Mouse (Mus musculus) hindbrain, embryonic 15.5 days (tissue): ENCODE results near the gene Otop2. TPM values are rescaled to one million over a fixed set of nuclear protein-coding genes. Genes with fewer than 3 reads are reported as not detected.

ENCODE experiments used
- ATAC-seq: fragments of 200-750 bp; cut with Nextera tagmentation; 2 replicates; pipeline ENCODE4 v1.8.0; 2017; ENCODE audit warnings: low read depth, moderate number of reproducible peaks, moderate TSS enrichment; ENCODE audit not compliant: low FRiP score
- H3K27ac ChIP-seq: fragments of 300-500 bp; sonication (generic); replicated peaks from 2 replicates; pipeline ENCODE4 v1.5.1; 2015; ENCODE audit warnings: mild to moderate bottlenecking, inconsistent platforms
- H3K27me3 ChIP-seq: fragments of 300-500 bp; sonication (generic); 2 replicates; pipeline ENCODE4 v1.6.1; 2015; ENCODE audit warnings: control low read depth, inconsistent platforms
- H3K36me3 ChIP-seq: fragments of 300-500 bp; sonication (generic); 2 replicates; pipeline ENCODE4 v1.6.1; 2015; ENCODE audit warnings: control low read depth, inconsistent platforms
- H3K4me1 ChIP-seq: fragments of 300-500 bp; sonication (generic); replicated peaks from 2 replicates; pipeline ENCODE4 v1.6.1; 2015; ENCODE audit warnings: control low read depth, inconsistent platforms
- H3K4me2 ChIP-seq: fragments of 300-500 bp; sonication (generic); 2 replicates; pipeline ENCODE4 v1.6.1; 2015; ENCODE audit warnings: moderate library complexity, mild to moderate bottlenecking, inconsistent platforms
- H3K4me3 ChIP-seq: fragments of 300-500 bp; sonication (generic); 2 replicates; pipeline ENCODE4 v1.5.1; 2015; ENCODE audit warnings: mild to moderate bottlenecking, inconsistent platforms
- H3K9ac ChIP-seq: fragments of 300-500 bp; sonication (generic); 2 replicates; pipeline ENCODE4 v1.6.1; 2015; ENCODE audit warnings: inconsistent platforms
- H3K9me3 ChIP-seq: fragments of 300-500 bp; sonication (generic); 2 replicates; pipeline ENCODE4 v1.6.1; 2016; ENCODE audit warnings: control low read depth, inconsistent platforms
- WGBS: fragments of 180-500 bp; shearing (Covaris S2); methylation state at CpG from one replicate; pipeline ENCODE4 v1.1.7; 2015; 5-methylcytosine and 5-hydroxymethylcytosine counted together
- polyA plus RNA-seq: library from polyadenylated mRNA; unstranded; fragments of >200 nt; fragmentation: Nextera tagmentation; extraction: Ambion mirVana; gene quantifications from 2 replicates; pipeline ENCODE4 v1.2.1, GENCODE M21; 2015

The Otop2 gene
- polyA plus RNA-seq = 0.07 and 0.34 TPM in 2 replicates

DNA sequence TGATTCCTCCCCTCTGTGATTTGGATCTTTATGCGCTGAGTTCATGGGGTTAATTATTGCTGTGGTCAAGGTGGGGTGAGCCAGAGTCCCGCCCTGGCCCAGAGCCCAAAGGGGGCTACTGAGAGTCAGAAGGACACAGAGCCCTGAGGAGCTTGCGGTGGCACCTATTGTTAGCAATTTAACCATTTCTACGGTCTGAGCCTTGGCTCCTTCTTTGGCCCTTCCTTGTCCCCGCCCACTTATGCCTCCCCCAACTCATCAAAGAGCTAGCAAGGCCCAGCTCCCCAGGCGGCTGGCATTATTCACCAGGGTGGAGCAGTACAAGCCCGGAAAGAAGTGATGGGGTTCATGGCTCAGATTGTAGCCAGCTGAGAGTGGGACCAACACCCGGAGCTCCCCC lies at the start of gene Otop2:
Otop2 (plus strand) TSS at position 301 of the 400 bp plus-strand sequence.
- no peak for ATAC-seq
- Histone ChIP-seq H3K9ac (no peak within 1 kb of the TSS), H3K27me3 (no peaks in the 10 kb centered on the region), H3K4me3 (no peak within 1 kb of the TSS), H3K4me2 (no peak within 1 kb of the TSS), H3K36me3 (no peaks in the 10 kb centered on the region), H3K27ac (no peak within 1 kb of the TSS), H3K9me3 (no peaks in the 10 kb centered on the region), H3K4me1 (no peaks in the 10 kb centered on the region)
- 10% methylated on average over 8 of the region's 8 CpGs for WGBS

- Histone ChIP-seq H3K4me3 (peak overlapping the region; percentile 21), H3K27ac (no peak overlapping the region), H3K27me3 (peaks cover 75% of the 10 kb centered on the region), H3K9me3 (no peaks in the 10 kb centered on the region), H3K36me3 (no peaks in the 10 kb centered on the region), H3K4me2 (peak overlapping the region; percentile 43), H3K9ac (no peak overlapping the region), H3K4me1 (peaks cover 7% of the 10 kb centered on the region; the same call in 1 of the 2 replicates)
- WGBS = 15% methylated on average over 59 of the region's 59 CpGs
- peak; percentile 43; the same call in 1 of the 2 replicates for ATAC-seq
Measured at GRCm38 (mm10) chr11:115257775-115258510, 49.0 kb upstream of the Otop2 start.

GRCm38 (mm10) chr11:115259134-115259533 lies 47.8 kb upstream of the Otop2 start:
- no peaks in the 10 kb centered on the region for H3K9me3 ChIP-seq
- peaks cover 7% of the 10 kb centered on the region; the same call in 1 of the 2 replicates for H3K4me1 ChIP-seq
- no peak overlapping the region for H3K27ac ChIP-seq
- H3K4me3 ChIP-seq = no peak overlapping the region
- H3K4me2 ChIP-seq = no peak overlapping the region
- ATAC-seq = no peak
- H3K27me3 ChIP-seq = peaks cover 84% of the 10 kb centered on the region
- no peak overlapping the region for H3K9ac ChIP-seq
- 80% methylated on average over 4 of the region's 4 CpGs for WGBS
- no peaks in the 10 kb centered on the region for H3K36me3 ChIP-seq

- Histone ChIP-seq H3K4me2 (no peak overlapping the region), H3K9me3 (no peaks in the 10 kb centered on the region), H3K4me3 (no peak overlapping the region), H3K36me3 (no peaks in the 10 kb centered on the region), H3K9ac (no peak overlapping the region), H3K27me3 (peaks cover 96% of the 10 kb centered on the region), H3K4me1 (peaks cover 30% of the 10 kb centered on the region), H3K27ac (no peak overlapping the region)
- ATAC-seq = no peak
- WGBS = 76% methylated on average over 11 of the region's 11 CpGs
Measured at GRCm38 (mm10) chr11:115262954-115263353, 44.0 kb upstream of the Otop2 start.

DNA sequence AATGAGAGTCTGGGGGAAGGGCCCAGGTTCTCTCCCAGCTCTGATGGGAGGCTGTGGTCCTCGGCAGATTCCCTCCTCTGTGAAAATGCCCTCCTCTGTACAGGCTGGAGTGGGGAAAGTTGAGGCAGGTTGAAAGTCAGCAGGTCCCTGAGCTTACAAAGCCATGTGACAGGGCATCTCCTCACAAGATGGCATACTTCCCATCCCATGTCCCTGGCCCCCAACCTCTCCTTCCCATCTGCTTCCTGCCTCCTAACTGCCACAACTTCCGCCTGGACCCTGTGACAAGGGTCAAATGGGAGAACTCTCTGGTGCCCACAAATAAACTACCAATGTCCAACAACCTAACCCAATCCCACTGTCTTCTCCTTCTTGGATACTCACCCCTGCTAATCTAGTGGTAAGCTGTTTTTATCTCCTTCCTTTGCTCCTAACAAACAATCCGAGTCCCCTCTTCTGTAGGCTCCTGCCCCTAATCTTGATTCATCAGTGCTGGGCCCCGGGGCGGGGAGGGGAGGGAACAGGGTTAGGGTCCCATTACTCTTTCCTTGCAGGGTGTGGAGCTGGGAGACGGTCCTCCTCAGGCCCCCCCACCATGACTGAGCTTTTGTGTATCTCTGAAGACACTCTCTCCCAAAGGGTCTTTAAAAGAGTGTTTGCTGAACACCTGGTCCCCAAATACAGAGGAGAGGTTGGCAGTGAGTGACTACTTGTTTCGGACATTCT lies 42.7 kb upstream of the Otop2 start:
- Histone ChIP-seq H3K36me3 (peaks cover 7% of the 10 kb centered on the region; the same call in 1 of the 2 replicates), H3K9ac (no peak overlapping the region), H3K4me2 (no peak overlapping the region), H3K9me3 (no peaks in the 10 kb centered on the region), H3K4me1 (peaks cover 25% of the 10 kb centered on the region), H3K27me3 (peaks cover 96% of the 10 kb centered on the region), H3K4me3 (no peak overlapping the region), H3K27ac (no peak overlapping the region)
- WGBS = 76% methylated on average over 7 of the region's 7 CpGs
- ATAC-seq = no peak

GRCm38 (mm10) chr11:115264862-115265668 lies 41.9 kb upstream of the Otop2 start:
- H3K4me1 ChIP-seq = peaks cover 25% of the 10 kb centered on the region
- no peak overlapping the region for H3K27ac ChIP-seq
- no peak overlapping the region for H3K9ac ChIP-seq
- no peaks in the 10 kb centered on the region for H3K9me3 ChIP-seq
- no peak for ATAC-seq
- peak overlapping the region; percentile 46 for H3K4me2 ChIP-seq
- 8% methylated on average over 39 of the region's 39 CpGs for WGBS
- H3K4me3 ChIP-seq = peak overlapping the region; percentile 22
- peaks cover 93% of the 10 kb centered on the region for H3K27me3 ChIP-seq
- peaks cover 10% of the 10 kb centered on the region; the same call in 1 of the 2 replicates for H3K36me3 ChIP-seq

DNA sequence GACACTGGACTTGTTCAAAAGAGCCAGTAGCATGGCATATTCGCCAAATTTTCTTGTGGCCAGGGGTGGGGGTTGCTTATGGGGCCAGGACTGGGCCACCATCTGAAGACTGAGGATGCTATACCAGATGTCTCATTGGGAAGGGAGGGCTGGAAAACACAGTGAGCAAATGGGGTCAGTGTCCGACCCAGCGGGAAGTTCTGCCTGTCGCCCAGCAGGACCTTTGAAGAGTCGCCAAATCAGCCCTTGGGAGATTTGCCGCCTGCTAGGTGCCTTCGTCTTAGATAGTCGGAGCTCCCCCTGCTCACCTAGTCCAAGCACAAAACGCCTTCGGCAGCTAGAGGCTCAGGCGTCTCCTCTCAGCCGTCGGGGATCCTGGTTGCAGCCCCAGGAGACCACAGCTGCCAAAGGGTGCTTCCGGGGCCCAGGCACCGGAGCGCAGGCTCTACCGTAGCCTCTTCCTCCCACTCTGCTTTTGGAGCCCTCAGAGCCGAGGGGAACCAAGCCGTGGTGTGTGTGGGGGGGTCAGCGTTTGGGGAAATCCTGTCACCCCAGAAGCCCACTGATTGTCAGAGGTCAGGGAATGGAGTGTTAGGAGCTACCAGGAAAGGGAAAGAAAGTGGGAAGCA lies 41.1 kb upstream of the Otop2 start:
- ATAC-seq = no peak
- no peaks in the 10 kb centered on the region for H3K9me3 ChIP-seq
- H3K9ac ChIP-seq = no peak overlapping the region
- H3K4me2 ChIP-seq = peak overlapping the region; percentile 61
- peaks cover 10% of the 10 kb centered on the region; the same call in 1 of the 2 replicates for H3K36me3 ChIP-seq
- peaks cover 29% of the 10 kb centered on the region for H3K4me1 ChIP-seq
- peaks cover 85% of the 10 kb centered on the region for H3K27me3 ChIP-seq
- no peak overlapping the region for H3K27ac ChIP-seq
- no peak overlapping the region; the same call in 1 of the 2 replicates for H3K4me3 ChIP-seq
- 5% methylated on average over 20 of the region's 20 CpGs for WGBS

GRCm38 (mm10) chr11:115266400-115266778 lies 40.6 kb upstream of the Otop2 start:
- H3K9me3 ChIP-seq = no peaks in the 10 kb centered on the region
- H3K27me3 ChIP-seq = peaks cover 80% of the 10 kb centered on the region
- peak overlapping the region; percentile 61 for H3K4me2 ChIP-seq
- no peak for ATAC-seq
- peak overlapping the region; percentile 33 for H3K4me3 ChIP-seq
- 2% methylated on average over 22 of the region's 22 CpGs for WGBS
- H3K27ac ChIP-seq = no peak overlapping the region
- H3K9ac ChIP-seq = peak overlapping the region; percentile 21; the same call in 1 of the 2 replicates
- H3K36me3 ChIP-seq = peaks cover 10% of the 10 kb centered on the region; the same call in 1 of the 2 replicates
- H3K4me1 ChIP-seq = peaks cover 29% of the 10 kb centered on the region

- H3K4me1 ChIP-seq = peaks cover 29% of the 10 kb centered on the region
- H3K9ac ChIP-seq = peak within 1 kb of the TSS; percentile 21; the same call in 1 of the 2 replicates
- no peaks in the 10 kb centered on the region for H3K9me3 ChIP-seq
- no peak for ATAC-seq
- peaks cover 10% of the 10 kb centered on the region; the same call in 1 of the 2 replicates for H3K36me3 ChIP-seq
- 8% methylated on average over 33 of the region's 50 CpGs for WGBS
- H3K27ac ChIP-seq = no peak within 1 kb of the TSS
- H3K27me3 ChIP-seq = peaks cover 72% of the 10 kb centered on the region
- H3K4me3 ChIP-seq = peak within 1 kb of the TSS; percentile 33
- peak within 1 kb of the TSS; percentile 61 for H3K4me2 ChIP-seq
Measured at GRCm38 (mm10) chr11:115267061-115267883, 39.7 kb upstream of the Otop2 start, which contains the start of gene Grin2c. Gene Grin2c, minus strand, starts transcription at chr11:115267243.

DNA sequence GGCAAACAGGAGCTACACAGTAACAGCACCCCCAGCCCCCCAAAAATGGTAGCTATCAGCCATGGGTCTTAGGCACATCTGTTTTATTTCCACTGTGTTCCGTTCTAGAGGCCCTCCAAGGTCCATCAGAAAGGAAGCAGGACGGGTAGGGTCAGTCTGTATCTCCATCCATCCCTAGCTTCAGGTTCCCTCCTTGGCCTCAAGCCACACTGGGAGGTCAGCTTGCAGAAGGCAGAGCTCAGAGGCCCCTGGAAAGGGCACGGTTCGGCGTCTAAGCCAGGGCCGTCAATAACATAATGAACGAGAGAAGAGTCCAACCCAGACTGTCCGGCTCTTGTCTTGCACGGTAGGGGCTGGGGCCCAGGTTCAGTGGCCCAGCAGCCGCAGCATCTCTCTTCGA lies 39.0 kb upstream of the Otop2 start:
- H3K27me3 ChIP-seq = peaks cover 65% of the 10 kb centered on the region
- no peak overlapping the region for H3K27ac ChIP-seq
- ATAC-seq = no peak
- peaks cover 10% of the 10 kb centered on the region; the same call in 1 of the 2 replicates for H3K36me3 ChIP-seq
- no peak overlapping the region for H3K4me3 ChIP-seq
- no peak overlapping the region for H3K9ac ChIP-seq
- peaks cover 29% of the 10 kb centered on the region for H3K4me1 ChIP-seq
- H3K4me2 ChIP-seq = no peak overlapping the region
- no peaks in the 10 kb centered on the region for H3K9me3 ChIP-seq
- 69% methylated on average over 11 of the region's 11 CpGs for WGBS
